Mouse (Mus musculus): ENCODE results near the gene Hist1h2ad. TPM values are rescaled to one million over a fixed set of nuclear protein-coding genes. Genes with fewer than 3 reads are reported as not detected.
"Not testable (repeated sequence)": the region's sequence is repeated elsewhere in the genome, so short reads cannot be mapped to it uniquely, and the experiment has no call there.

Gene Hist1h2ad
- total and polyA plus RNA-seq, 2 experiments from 2014 or later = 232 TPM; not detected in 1

DNA sequence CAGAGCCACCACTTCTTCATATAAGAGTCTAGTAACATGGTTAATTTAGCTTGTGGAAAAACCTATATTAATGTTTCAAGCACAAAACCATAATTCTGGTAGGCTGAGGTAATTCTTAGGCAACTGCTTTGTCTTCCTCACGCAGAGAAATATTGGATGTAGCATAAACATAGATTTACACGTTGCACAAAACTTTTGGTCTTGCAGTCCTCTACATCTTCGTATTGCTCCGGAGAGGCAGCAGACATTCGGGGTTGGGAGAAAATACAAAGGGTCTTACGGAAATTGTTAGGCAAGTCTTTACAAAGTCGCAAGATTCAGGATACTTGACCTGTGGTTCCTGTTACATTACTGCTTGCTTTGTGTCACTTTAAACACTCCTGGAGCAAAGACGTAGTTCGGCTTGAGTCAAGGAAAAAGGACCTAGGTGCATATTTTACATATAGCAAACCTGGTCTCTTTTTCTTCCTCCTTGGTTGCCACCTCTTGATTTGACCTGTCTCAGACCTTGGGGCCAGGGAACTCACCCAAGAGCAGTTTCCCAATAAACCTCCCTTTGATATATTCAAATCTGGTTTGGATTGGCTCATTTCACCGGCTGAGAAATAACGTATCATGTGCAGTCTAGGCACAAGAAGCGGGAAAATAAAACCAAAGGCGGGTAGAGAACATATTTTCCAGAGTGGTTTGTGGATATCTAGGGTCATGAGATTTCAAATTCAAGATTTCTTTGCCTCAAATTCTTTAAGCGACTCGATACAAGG, 39.6 kb upstream of the Hist1h2ad start:
- H3K36me3 ChIP-seq (ENCODE audit: insufficient read depth, low read length) = no peaks in the 10 kb centered on the region
- no peak overlapping the region for H3K27ac ChIP-seq (ENCODE audit: low read depth, low read length)
- H3K9me3 ChIP-seq (ENCODE audit: low read length) = no peaks in the 10 kb centered on the region
- TF ChIP-seq CTCF (IDR thresholded peaks at IDR 0.05) = no peak
- WGBS = under 1% methylated on average over 15 of the region's 15 CpGs
- H3K9ac ChIP-seq (replicated peaks; ENCODE audit: low read length, poor library complexity, severe bottlenecking) = no peak overlapping the region
- H3K4me3 ChIP-seq (ENCODE audit: low read depth, low read length) = peak overlapping the region; percentile 46
- peaks cover 10% of the 10 kb centered on the region for H3K4me1 ChIP-seq (ENCODE audit: insufficient read depth, low read length)
- H3K4me2 ChIP-seq (ENCODE audit: low read depth, low read length, poor library complexity, severe bottlenecking) = peak overlapping the region; percentile 69
- ATAC-seq (ENCODE audit: low FRiP score) (no peak), DNase-seq (ENCODE audit: low spot score) (no peak)
- H3K27me3 ChIP-seq (ENCODE audit: insufficient read depth, low read length) = no peaks in the 10 kb centered on the region

DNA sequence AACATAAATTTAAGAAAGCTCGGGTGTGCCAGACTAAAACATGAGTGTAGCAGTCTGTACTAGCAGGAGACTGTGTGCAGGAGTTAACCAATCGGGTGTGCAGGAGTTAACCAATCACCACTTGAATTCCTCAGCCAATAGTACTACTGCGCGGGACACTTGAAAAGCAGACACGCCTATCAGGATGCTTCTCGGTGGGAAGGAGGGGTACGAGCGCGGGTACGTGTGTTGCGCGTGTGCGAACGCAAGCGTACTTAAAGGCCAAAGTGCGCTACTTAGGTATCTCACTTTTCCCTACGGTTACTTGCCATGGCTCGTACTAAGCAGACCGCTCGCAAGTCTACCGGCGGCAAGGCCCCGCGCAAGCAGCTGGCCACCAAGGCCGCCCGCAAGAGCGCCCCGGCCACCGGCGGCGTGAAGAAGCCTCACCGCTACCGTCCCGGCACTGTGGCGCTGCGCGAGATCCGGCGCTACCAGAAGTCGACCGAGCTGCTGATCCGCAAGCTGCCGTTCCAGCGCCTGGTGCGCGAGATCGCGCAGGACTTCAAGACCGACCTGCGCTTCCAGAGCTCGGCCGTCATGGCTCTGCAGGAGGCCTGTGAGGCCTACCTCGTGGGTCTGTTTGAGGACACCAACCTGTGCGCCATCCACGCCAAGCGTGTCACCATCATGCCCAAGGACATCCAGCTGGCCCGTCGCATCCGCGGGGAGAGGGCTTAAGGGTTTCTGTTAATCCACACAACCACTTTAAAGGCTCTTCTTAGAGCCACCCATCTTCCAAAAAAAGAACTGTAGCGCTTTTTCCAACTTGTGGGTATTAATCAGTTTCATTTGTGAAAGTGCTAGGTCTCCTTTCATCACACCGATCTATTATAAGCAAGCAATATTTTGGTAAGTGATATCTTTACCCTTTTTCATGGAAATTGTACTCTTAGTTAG, 38.8 kb upstream of the Hist1h2ad start, which contains the start of gene Hist1h3g:
Gene Hist1h3g (plus strand): TSS at position 286 of the 939 bp plus-strand sequence.
- DNase-seq (ENCODE audit: low spot score) (peak; percentile 97), ATAC-seq (ENCODE audit: low FRiP score) (peak; percentile 85)
- peak within 1 kb of the TSS; percentile 46 for H3K4me3 ChIP-seq (ENCODE audit: low read depth, low read length)
- peaks cover 10% of the 10 kb centered on the region for H3K4me1 ChIP-seq (ENCODE audit: insufficient read depth, low read length)
- not testable (repeated sequence) for H3K27ac ChIP-seq (ENCODE audit: low read depth, low read length); H3K36me3 ChIP-seq (ENCODE audit: insufficient read depth, low read length); H3K9me3 ChIP-seq (ENCODE audit: low read length); H3K9ac ChIP-seq (replicated peaks; ENCODE audit: low read length, poor library complexity, severe bottlenecking); H3K27me3 ChIP-seq (ENCODE audit: insufficient read depth, low read length)
- WGBS = under 1% methylated on average over 48 of the region's 62 CpGs
- peak within 1 kb of the TSS; percentile 69 for H3K4me2 ChIP-seq (ENCODE audit: low read depth, low read length, poor library complexity, severe bottlenecking)

DNA sequence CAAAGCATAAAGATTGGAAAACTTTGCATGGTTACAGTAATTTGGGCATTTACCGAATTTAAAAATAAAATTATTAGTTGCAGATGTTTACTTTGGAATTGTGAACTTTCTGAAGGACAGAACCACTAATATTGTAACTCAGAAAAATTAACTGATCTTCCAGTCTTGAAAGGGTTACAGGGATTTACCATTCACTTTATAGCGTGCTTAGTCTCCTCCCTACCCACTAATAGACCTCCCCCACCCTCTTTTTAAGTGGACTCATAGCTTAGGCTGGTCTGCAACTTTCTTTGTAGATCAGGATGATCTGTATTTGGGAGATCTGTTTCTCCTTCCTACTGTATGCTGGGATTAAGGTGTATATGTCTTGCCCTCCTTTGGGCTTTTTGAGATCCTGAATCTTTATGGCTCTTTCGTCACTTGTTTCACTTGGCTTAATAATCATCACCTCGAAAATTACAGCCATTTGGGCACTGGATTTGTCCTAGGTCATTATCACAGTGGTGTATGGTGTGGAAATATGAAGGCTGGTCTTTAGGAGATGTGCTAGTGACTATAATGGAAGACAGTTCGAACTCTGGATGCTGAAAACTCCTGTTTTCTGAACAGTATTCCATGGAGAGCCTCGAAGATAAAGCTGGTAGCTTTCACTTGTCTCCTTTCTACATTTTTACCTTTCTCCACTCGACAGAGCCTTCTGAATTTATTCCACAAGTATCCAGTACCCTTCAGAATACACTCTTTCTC, 37.9 kb upstream of the Hist1h2ad start:
- DNase-seq (ENCODE audit: low spot score) (no peak), ATAC-seq (ENCODE audit: low FRiP score) (no peak)
- no peak overlapping the region for H3K9ac ChIP-seq (replicated peaks; ENCODE audit: low read length, poor library complexity, severe bottlenecking)
- no peaks in the 10 kb centered on the region for H3K27me3 ChIP-seq (ENCODE audit: insufficient read depth, low read length)
- H3K4me3 ChIP-seq (ENCODE audit: low read depth, low read length) = no peak overlapping the region
- no peak overlapping the region for H3K4me2 ChIP-seq (ENCODE audit: low read depth, low read length, poor library complexity, severe bottlenecking)
- H3K27ac ChIP-seq (ENCODE audit: low read depth, low read length) = no peak overlapping the region
- no peaks in the 10 kb centered on the region for H3K9me3 ChIP-seq (ENCODE audit: low read length)
- 20% methylated on average over 7 of the region's 7 CpGs for WGBS
- peaks cover 10% of the 10 kb centered on the region for H3K4me1 ChIP-seq (ENCODE audit: insufficient read depth, low read length)
- no peaks in the 10 kb centered on the region for H3K36me3 ChIP-seq (ENCODE audit: insufficient read depth, low read length)
- TF ChIP-seq CTCF (IDR thresholded peaks at IDR 0.05) = no peak

DNA sequence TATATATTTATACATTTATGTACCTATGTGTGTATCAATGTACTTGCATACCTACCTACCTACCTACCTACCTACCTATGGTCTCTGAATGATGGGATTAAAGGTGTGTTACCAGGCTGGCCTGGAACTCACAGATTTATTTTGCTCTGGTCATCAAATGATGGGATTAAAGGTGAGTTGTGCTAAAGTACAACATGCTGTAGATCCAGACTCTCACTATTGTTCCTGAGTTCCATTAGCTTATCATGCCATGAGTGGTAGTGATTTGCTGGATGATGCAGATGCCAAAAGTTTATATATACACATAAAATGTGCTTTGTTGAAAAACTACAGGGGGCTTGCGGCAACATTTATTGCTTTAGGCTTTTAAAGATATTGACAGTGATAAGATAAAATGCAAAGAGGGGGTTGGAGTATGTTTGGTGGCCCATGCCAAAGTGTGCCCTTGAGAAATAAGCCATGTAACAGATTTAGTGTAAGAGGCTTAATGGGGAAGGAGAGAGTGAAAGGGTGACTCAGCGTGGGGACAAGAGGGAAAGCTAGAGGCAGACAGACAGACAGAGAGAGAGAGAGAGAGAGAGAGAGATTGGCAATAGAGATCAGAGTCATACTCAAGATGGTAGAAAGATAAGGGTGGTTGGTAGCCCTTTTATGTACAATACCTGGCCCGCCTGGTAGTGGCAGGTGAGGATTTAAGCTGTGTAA, 37.0 kb upstream of the Hist1h2ad start:
- TF ChIP-seq CTCF (IDR thresholded peaks at IDR 0.05) = no peak
- H3K4me2 ChIP-seq (ENCODE audit: low read depth, low read length, poor library complexity, severe bottlenecking) = no peak overlapping the region
- ATAC-seq (ENCODE audit: low FRiP score) = no peak

DNA sequence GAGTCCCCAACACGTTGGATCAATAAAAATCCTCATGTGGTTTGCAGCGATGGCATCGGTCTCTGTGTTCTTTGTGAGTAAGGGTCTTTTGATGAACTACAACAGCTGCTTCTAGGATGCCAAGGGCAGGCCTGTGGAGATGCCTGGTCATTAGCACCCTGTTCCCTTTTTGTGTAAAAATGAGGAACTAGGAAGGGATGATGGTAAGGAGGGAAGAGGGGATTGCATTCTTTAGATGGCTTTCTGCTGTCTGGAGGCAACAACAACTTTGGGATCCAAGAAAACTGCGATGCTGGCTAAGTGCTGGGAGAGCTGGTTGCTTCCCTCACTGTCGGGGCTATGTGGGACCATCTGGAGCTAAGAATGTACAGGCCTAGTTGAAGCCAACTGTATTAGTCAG, 35.9 kb upstream of the Hist1h2ad start:
- DNase-seq (ENCODE audit: low spot score) (no peak), ATAC-seq (ENCODE audit: low FRiP score) (no peak)
- Histone ChIP-seq H3K4me3 (ENCODE audit: low read depth, low read length) (no peak overlapping the region), H3K4me1 (ENCODE audit: insufficient read depth, low read length) (peaks cover 6% of the 10 kb centered on the region), H3K27ac (ENCODE audit: low read depth, low read length) (no peak overlapping the region), H3K9ac (replicated peaks; ENCODE audit: low read length, poor library complexity, severe bottlenecking) (no peak overlapping the region), H3K27me3 (ENCODE audit: insufficient read depth, low read length) (no peaks in the 10 kb centered on the region), H3K4me2 (ENCODE audit: low read depth, low read length, poor library complexity, severe bottlenecking) (no peak overlapping the region), H3K36me3 (ENCODE audit: insufficient read depth, low read length) (no peaks in the 10 kb centered on the region), H3K9me3 (ENCODE audit: low read length) (no peaks in the 10 kb centered on the region)
- WGBS = 83% methylated on average over 5 of the region's 5 CpGs
- TF ChIP-seq CTCF (IDR thresholded peaks at IDR 0.05) = no peak

More for the DNA sequence above, 37.0 kb upstream of the Hist1h2ad start:
- Histone ChIP-seq H3K27me3 (ENCODE audit: insufficient read depth, low read length) (no peaks in the 10 kb centered on the region), H3K27ac (ENCODE audit: low read depth, low read length) (no peak overlapping the region), H3K36me3 (ENCODE audit: insufficient read depth, low read length) (no peaks in the 10 kb centered on the region), H3K4me1 (ENCODE audit: insufficient read depth, low read length) (peaks cover 9% of the 10 kb centered on the region), H3K9ac (replicated peaks; ENCODE audit: low read length, poor library complexity, severe bottlenecking) (no peak overlapping the region), H3K9me3 (ENCODE audit: low read length) (no peaks in the 10 kb centered on the region), H3K4me3 (ENCODE audit: low read depth, low read length) (no peak overlapping the region)
- DNase-seq (ENCODE audit: low spot score) = no peak
- 83% methylated on average over 3 of the region's 3 CpGs for WGBS

DNA sequence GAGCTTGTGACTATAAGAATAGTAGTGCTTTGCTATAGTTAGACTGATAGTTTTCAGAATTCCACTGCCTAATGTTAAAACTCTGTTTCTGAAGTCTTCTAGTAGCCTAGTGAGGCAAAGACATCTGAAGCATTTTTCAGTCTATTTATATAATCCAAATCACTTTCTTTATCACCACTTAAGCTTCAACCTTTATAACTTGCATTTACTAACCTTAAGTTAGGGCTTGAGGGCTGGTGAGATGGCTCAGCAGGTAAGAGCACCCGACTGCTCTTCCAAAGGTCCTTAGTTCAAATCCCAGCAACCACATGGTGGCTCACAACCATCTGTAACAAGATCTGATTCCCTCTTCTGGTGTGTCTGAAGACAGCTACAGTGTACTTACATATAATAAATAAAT, 34.4 kb upstream of the Hist1h2ad start:
- DNase-seq (ENCODE audit: low spot score); H3K9ac ChIP-seq (replicated peaks; ENCODE audit: low read length, poor library complexity, severe bottlenecking); H3K4me1 ChIP-seq (ENCODE audit: insufficient read depth, low read length); H3K4me2 ChIP-seq (ENCODE audit: low read depth, low read length, poor library complexity, severe bottlenecking); H3K4me3 ChIP-seq (ENCODE audit: low read depth, low read length); H3K36me3 ChIP-seq (ENCODE audit: insufficient read depth, low read length); H3K9me3 ChIP-seq (ENCODE audit: low read length); H3K27me3 ChIP-seq (ENCODE audit: insufficient read depth, low read length); H3K27ac ChIP-seq (ENCODE audit: low read depth, low read length); ATAC-seq (ENCODE audit: low FRiP score): not testable (repeated sequence)
- WGBS = 71% methylated on average over 1 of the region's 1 CpGs
